Mouse (Mus musculus): ENCODE measurements around the gene Eif3f.

Gene Eif3f

GRCm38 (mm10) chr7:108933794-108934731, at the start of gene Eif3f:
TSS of gene Eif3f (plus strand) at chr7:108934417.
- DNase-seq (ENCODE audit: low spot score in 2 of 2), result peak; percentile 82 to 92

- DNase-seq (ENCODE audit: low spot score in 2 of 2), result no peak
These were observed 49.3 kb upstream of the Eif3f start, which contains the start of gene Olfr518 for GRCm38 (mm10) chr7:108884906-108885305. TSS of gene Olfr518 (minus strand) at chr7:108885006.

GRCm38 (mm10) chr7:108894320-108894719, 39.9 kb upstream of the Eif3f start, which contains the start of gene Olfr519:
TSS of gene Olfr519 (minus strand) at chr7:108894420.
- no peak for DNase-seq (ENCODE audit: low spot score in 2 of 2)

GRCm38 (mm10) chr7:108903969-108904368, 30.2 kb upstream of the Eif3f start:
- no peak for DNase-seq (ENCODE audit: low spot score in 2 of 2)

GRCm38 (mm10) chr7:108927043-108927442, 7.2 kb upstream of the Eif3f start:
- no peak for DNase-seq (ENCODE audit: low spot score in 2 of 2)

- no peak for DNase-seq (ENCODE audit: low spot score in 2 of 2)
These were observed 5.7 kb upstream of the Eif3f start for GRCm38 (mm10) chr7:108928280-108929188.

GRCm38 (mm10) chr7:108929726-108930393, 4.4 kb upstream of the Eif3f start, which contains the start of gene Nlrp10:
TSS of gene Nlrp10 (minus strand) at chr7:108930178.
- DNase-seq (ENCODE audit: low spot score in 2 of 2), result no peak

GRCm38 (mm10) chr7:108934836-108935235, 619 bp downstream of the Eif3f start:
- no peak for DNase-seq (ENCODE audit: low spot score in 2 of 2)

GRCm38 (mm10) chr7:108935411-108935810, 1.2 kb downstream of the Eif3f start:
- no peak for DNase-seq (ENCODE audit: low spot score in 2 of 2)

- no peak for DNase-seq (ENCODE audit: low spot score in 2 of 2)
These were observed 2.4 kb downstream of the Eif3f start for GRCm38 (mm10) chr7:108936591-108936990.

GRCm38 (mm10) chr7:108941466-108941865, 7.2 kb downstream of the Eif3f start:
- no peak for DNase-seq (ENCODE audit: low spot score in 2 of 2)

- DNase-seq (ENCODE audit: low spot score in 2 of 2), result peak in 1 of 2 experiments; percentile 49
These were observed 9.8 kb downstream of the Eif3f start for GRCm38 (mm10) chr7:108944002-108944401.

- no peak for DNase-seq (ENCODE audit: low spot score in 2 of 2)
These were observed 14.4 kb downstream of the Eif3f start for GRCm38 (mm10) chr7:108948611-108949010.

GRCm38 (mm10) chr7:108949301-108949700, 15.1 kb downstream of the Eif3f start:
- no peak for DNase-seq (ENCODE audit: low spot score in 2 of 2)

- peak in 1 of 2 experiments; percentile 50 for DNase-seq (ENCODE audit: low spot score in 2 of 2)
These were observed 16.1 kb downstream of the Eif3f start, which contains the start of gene Tub for GRCm38 (mm10) chr7:108950312-108950761. TSS of gene Tub (plus strand) at chr7:108950338.

- DNase-seq (ENCODE audit: low spot score in 2 of 2), result no peak
These were observed 16.6 kb downstream of the Eif3f start for GRCm38 (mm10) chr7:108950762-108951331.

GRCm38 (mm10) chr7:108952801-108953200, 18.6 kb downstream of the Eif3f start:
- DNase-seq (ENCODE audit: low spot score in 2 of 2), result no peak

- peak; percentile 16 to 62 for DNase-seq (ENCODE audit: low spot score in 2 of 2)
These were observed 20.0 kb downstream of the Eif3f start for GRCm38 (mm10) chr7:108954185-108954584.

- DNase-seq (ENCODE audit: low spot score in 2 of 2), result no peak
These were observed 23.5 kb downstream of the Eif3f start for GRCm38 (mm10) chr7:108957734-108958133.

GRCm38 (mm10) chr7:108965968-108966367, 31.8 kb downstream of the Eif3f start:
- DNase-seq (ENCODE audit: low spot score in 2 of 2), result no peak

Data from spleen, postnatal 10 days (tissue).